Mouse (Mus musculus) intestine, postnatal 0 days (tissue): ENCODE measurements at regions not wholly inside any gene's neighbourhood (a gene's known extent, or its start where the extent isn't known, plus 50 kb on each side); places are given as distances from the start of the nearest gene placed in this dataset.

Experiments
- ATAC-seq: fragments of 200-750 bp; cut with Nextera tagmentation; 2 replicates; pipeline ENCODE4 v1.8.0; 2017; ENCODE audit warnings: mild to moderate bottlenecking, moderate TSS enrichment, moderate library complexity
- H3K27ac ChIP-seq: fragments of 300-500 bp; sonication (generic); 2 replicates; pipeline ENCODE4 v1.5.1; 2014; ENCODE audit warnings: mild to moderate bottlenecking, low read depth, low read length, moderate library complexity
- H3K27me3 ChIP-seq: fragments of 300-500 bp; sonication (generic); replicated peaks from 2 replicates; pipeline ENCODE4 v1.6.1; 2014; ENCODE audit warnings: low read length, mixed read lengths; ENCODE audit not compliant: control insufficient read depth, insufficient read depth
- H3K36me3 ChIP-seq: fragments of 300-500 bp; sonication (generic); 2 replicates; pipeline ENCODE4 v1.6.1; 2014; ENCODE audit warnings: mild to moderate bottlenecking, moderate library complexity; ENCODE audit not compliant: control insufficient read depth, insufficient read depth
- H3K4me1 ChIP-seq: fragments of 300-500 bp; sonication (generic); replicated peaks from 2 replicates; pipeline ENCODE4 v1.6.1; 2014; ENCODE audit warnings: antibody characterized with exemption, low read length, mixed read lengths; ENCODE audit not compliant: control insufficient read depth, insufficient read depth
- H3K4me2 ChIP-seq: fragments of 300-500 bp; sonication (generic); replicated peaks from 2 replicates; pipeline ENCODE4 v1.6.1; 2014; ENCODE audit warnings: low read depth, mild to moderate bottlenecking, moderate library complexity
- H3K4me3 ChIP-seq: fragments of 300-500 bp; sonication (generic); 2 replicates; pipeline ENCODE4 v1.5.1; 2014; ENCODE audit warnings: low read depth, low read length
- H3K9ac ChIP-seq: fragments of 300-500 bp; sonication (generic); 2 replicates; pipeline ENCODE4 v1.6.1; 2014; ENCODE audit warnings: mild to moderate bottlenecking, low read depth, low read length
- H3K9me3 ChIP-seq: fragments of 300-500 bp; sonication (generic); 2 replicates; pipeline ENCODE4 v1.6.1; 2016; ENCODE audit warnings: mixed run types; ENCODE audit not compliant: control insufficient read depth
- CTCF ChIP-seq: sonication (generic); IDR thresholded peaks from 2 replicates; pipeline ENCODE4 v1.5.1; 2016; ENCODE audit warnings: low read depth, mild to moderate bottlenecking, control low read depth, antibody characterized with exemption, moderate library complexity
- WGBS: fragments of 180-500 bp; shearing (Covaris S2); extraction: QIAGEN DNeasy Blood & Tissue Kit; methylation state at CpG from one replicate; pipeline ENCODE4 v1.1.7; 2014; 5-methylcytosine and 5-hydroxymethylcytosine counted together

GRCm38 (mm10) chr10:92166057-92166456 lies 556.2 kb downstream of the Nedd1 start:
- no peaks in the 10 kb centered on the region for H3K9me3 ChIP-seq
- H3K27me3 ChIP-seq = peaks cover 4% of the 10 kb centered on the region
- no peak overlapping the region for H3K9ac ChIP-seq
- H3K36me3 ChIP-seq = no peaks in the 10 kb centered on the region
- H3K27ac ChIP-seq = no peak overlapping the region
- no peaks in the 10 kb centered on the region; the same call in 1 of the 2 replicates for H3K4me1 ChIP-seq
- no peak for TF ChIP-seq CTCF
- ATAC-seq = no peak
- no peak overlapping the region for H3K4me3 ChIP-seq
- H3K4me2 ChIP-seq = no peak overlapping the region
- 89% methylated on average over 2 of the region's 2 CpGs for WGBS

GRCm38 (mm10) chr10:92164991-92165390 lies 557.2 kb downstream of the Nedd1 start:
- WGBS = 44% methylated on average over 5 of the region's 5 CpGs
- no peaks in the 10 kb centered on the region for H3K36me3 ChIP-seq
- no peak overlapping the region for H3K4me2 ChIP-seq
- H3K27ac ChIP-seq = no peak overlapping the region
- no peak overlapping the region for H3K9ac ChIP-seq
- no peak for TF ChIP-seq CTCF
- H3K4me1 ChIP-seq = no peaks in the 10 kb centered on the region; the same call in 1 of the 2 replicates
- H3K9me3 ChIP-seq = no peaks in the 10 kb centered on the region
- peaks cover 4% of the 10 kb centered on the region for H3K27me3 ChIP-seq
- ATAC-seq = no peak
- H3K4me3 ChIP-seq = no peak overlapping the region

- Histone ChIP-seq H3K27me3 (peaks cover 4% of the 10 kb centered on the region), H3K9me3 (no peaks in the 10 kb centered on the region), H3K4me3 (no peak overlapping the region), H3K9ac (no peak overlapping the region), H3K36me3 (no peaks in the 10 kb centered on the region), H3K27ac (no peak overlapping the region), H3K4me1 (no peaks in the 10 kb centered on the region; the same call in 1 of the 2 replicates), H3K4me2 (no peak overlapping the region)
- no peak for TF ChIP-seq CTCF
- WGBS = 52% methylated on average over 3 of the region's 3 CpGs
- no peak for ATAC-seq
Measured at GRCm38 (mm10) chr10:92164648-92164960, 557.6 kb downstream of the Nedd1 start.

- H3K4me2 ChIP-seq = no peak overlapping the region
Measured at GRCm38 (mm10) chr10:92163851-92164647, 558.2 kb downstream of the Nedd1 start.

GRCm38 (mm10) chr10:92163071-92163504 lies 559.1 kb downstream of the Nedd1 start:
- Histone ChIP-seq H3K36me3 (no peaks in the 10 kb centered on the region), H3K27ac (no peak overlapping the region), H3K4me3 (no peak overlapping the region; the same call in 1 of the 2 replicates), H3K4me2 (peak overlapping the region; percentile 57; the same call in 1 of the 2 replicates), H3K4me1 (no peaks in the 10 kb centered on the region; the same call in 1 of the 2 replicates), H3K9ac (no peak overlapping the region), H3K9me3 (no peaks in the 10 kb centered on the region), H3K27me3 (peaks cover 4% of the 10 kb centered on the region)
- no peak for TF ChIP-seq CTCF
- no peak for ATAC-seq
- WGBS = 16% methylated on average over 7 of the region's 7 CpGs

More at GRCm38 (mm10) chr10:92163851-92164647, 558.2 kb downstream of the Nedd1 start:
- no peak for TF ChIP-seq CTCF
- Histone ChIP-seq H3K36me3 (no peaks in the 10 kb centered on the region), H3K27ac (no peak overlapping the region), H3K4me3 (no peak overlapping the region), H3K9me3 (no peaks in the 10 kb centered on the region), H3K27me3 (peaks cover 4% of the 10 kb centered on the region), H3K4me1 (no peaks in the 10 kb centered on the region; the same call in 1 of the 2 replicates), H3K9ac (no peak overlapping the region)
- 65% methylated on average over 12 of the region's 12 CpGs for WGBS
- no peak for ATAC-seq

GRCm38 (mm10) chr10:92162473-92163011 lies 559.7 kb downstream of the Nedd1 start:
- H3K27ac ChIP-seq = no peak overlapping the region
- peaks cover 4% of the 10 kb centered on the region for H3K27me3 ChIP-seq
- no peak for TF ChIP-seq CTCF
- no peak for ATAC-seq
- H3K9me3 ChIP-seq = no peaks in the 10 kb centered on the region
- no peak overlapping the region for H3K9ac ChIP-seq
- no peaks in the 10 kb centered on the region for H3K36me3 ChIP-seq
- H3K4me2 ChIP-seq = peak overlapping the region; percentile 57
- peak overlapping the region; percentile 31 for H3K4me3 ChIP-seq
- WGBS = 2% methylated on average over 29 of the region's 29 CpGs
- no peaks in the 10 kb centered on the region; the same call in 1 of the 2 replicates for H3K4me1 ChIP-seq
